Mouse (Mus musculus) stomach, embryonic 14.5 days (tissue): Measurements from ENCODE around the gene Armc12. TPM values are rescaled to one million over a fixed set of nuclear protein-coding genes. Genes with fewer than 3 reads are reported as not detected.

ENCODE experiments used
- ATAC-seq: fragments of 200-750 bp; cut with Nextera tagmentation; 2 replicates; pipeline ENCODE4 v1.8.0; 2017; ENCODE audit warnings: low read depth, moderate TSS enrichment; ENCODE audit not compliant: insufficient number of reproducible peaks, insufficient read depth, low FRiP score
- H3K27ac ChIP-seq: fragments of 300-500 bp; sonication (generic); 2 replicates; pipeline ENCODE4 v1.5.1; 2014; ENCODE audit warnings: mild to moderate bottlenecking, low read length, moderate library complexity, mixed read lengths
- H3K27me3 ChIP-seq: fragments of 300-500 bp; sonication (generic); 2 replicates; pipeline ENCODE4 v1.6.1; 2014; ENCODE audit warnings: low read length, control low read depth, mixed read lengths; ENCODE audit not compliant: control insufficient read depth, insufficient read depth
- H3K36me3 ChIP-seq: fragments of 300-500 bp; sonication (generic); 2 replicates; pipeline ENCODE4 v1.6.1; 2014; ENCODE audit warnings: mild to moderate bottlenecking, control low read depth, low read length, moderate library complexity, mixed read lengths; ENCODE audit not compliant: control insufficient read depth, insufficient read depth
- H3K4me1 ChIP-seq: fragments of 300-500 bp; sonication (generic); 2 replicates; pipeline ENCODE4 v1.6.1; 2014; ENCODE audit warnings: low read length, control low read depth, mixed read lengths; ENCODE audit not compliant: control insufficient read depth, insufficient read depth
- H3K4me2 ChIP-seq: fragments of 300-500 bp; sonication (generic); replicated peaks from 2 replicates; pipeline ENCODE4 v1.6.1; 2014; ENCODE audit warnings: low read depth, low read length, control low read depth
- H3K4me3 ChIP-seq: fragments of 300-500 bp; sonication (generic); 2 replicates; pipeline ENCODE4 v1.5.1; 2014; ENCODE audit warnings: low read depth, low read length, control low read depth
- H3K9ac ChIP-seq: fragments of 300-500 bp; sonication (generic); replicated peaks from 2 replicates; pipeline ENCODE4 v1.6.1; 2014; ENCODE audit warnings: low read depth, mild to moderate bottlenecking, control low read depth, low read length, moderate library complexity, mixed read lengths
- H3K9me3 ChIP-seq: fragments of 300-500 bp; sonication (generic); 2 replicates; pipeline ENCODE4 v1.6.1; 2016; ENCODE audit warnings: low read depth, low read length, control low read depth; ENCODE audit not compliant: control insufficient read depth
- WGBS: fragments of 180-500 bp; shearing (Covaris S2); extraction: QIAGEN DNeasy Blood & Tissue Kit; methylation state at CpG from one replicate; pipeline ENCODE4 v1.1.7; 2014; 5-methylcytosine and 5-hydroxymethylcytosine counted together
- polyA plus RNA-seq: library from polyadenylated mRNA; unstranded; fragments of >200 nt; fragmentation: Nextera tagmentation; extraction: Ambion mirVana; gene quantifications from 2 replicates; pipeline ENCODE4 v1.2.1, GENCODE M21; 2014

Armc12 gene
- polyA plus RNA-seq, 1 experiment from 2014 or later, result not detected

DNA sequence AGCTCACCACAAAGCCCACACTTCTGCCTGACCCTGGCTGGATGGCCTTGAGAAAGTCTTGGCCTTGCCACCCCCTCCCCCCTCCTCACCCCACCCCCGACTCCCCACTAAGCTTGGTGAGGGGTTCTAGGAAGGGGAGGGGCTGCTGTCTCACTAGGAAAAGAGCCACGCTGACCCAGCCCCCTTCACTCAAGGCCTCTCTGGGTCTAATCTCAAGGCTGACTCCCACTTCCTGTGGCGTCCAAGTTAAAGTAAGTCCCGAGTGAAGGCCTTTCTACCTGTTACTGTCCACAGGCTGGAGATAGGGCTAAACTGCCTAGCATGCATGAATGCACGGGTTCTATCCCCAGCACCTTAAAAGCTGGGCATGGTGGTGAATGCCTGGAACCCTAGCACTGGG, 23.1 kb upstream of the Armc12 start:
- Histone ChIP-seq H3K9me3 (no peaks in the 10 kb centered on the region), H3K27ac (no peak overlapping the region), H3K27me3 (no peaks in the 10 kb centered on the region), H3K4me1 (peaks cover 13% of the 10 kb centered on the region; the same call in 1 of the 2 replicates), H3K4me2 (no peak overlapping the region), H3K36me3 (no peaks in the 10 kb centered on the region), H3K9ac (no peak overlapping the region), H3K4me3 (no peak overlapping the region)
- 23% methylated on average over 5 of the region's 5 CpGs for WGBS
- no peak; the same call in 1 of the 2 replicates for ATAC-seq

DNA sequence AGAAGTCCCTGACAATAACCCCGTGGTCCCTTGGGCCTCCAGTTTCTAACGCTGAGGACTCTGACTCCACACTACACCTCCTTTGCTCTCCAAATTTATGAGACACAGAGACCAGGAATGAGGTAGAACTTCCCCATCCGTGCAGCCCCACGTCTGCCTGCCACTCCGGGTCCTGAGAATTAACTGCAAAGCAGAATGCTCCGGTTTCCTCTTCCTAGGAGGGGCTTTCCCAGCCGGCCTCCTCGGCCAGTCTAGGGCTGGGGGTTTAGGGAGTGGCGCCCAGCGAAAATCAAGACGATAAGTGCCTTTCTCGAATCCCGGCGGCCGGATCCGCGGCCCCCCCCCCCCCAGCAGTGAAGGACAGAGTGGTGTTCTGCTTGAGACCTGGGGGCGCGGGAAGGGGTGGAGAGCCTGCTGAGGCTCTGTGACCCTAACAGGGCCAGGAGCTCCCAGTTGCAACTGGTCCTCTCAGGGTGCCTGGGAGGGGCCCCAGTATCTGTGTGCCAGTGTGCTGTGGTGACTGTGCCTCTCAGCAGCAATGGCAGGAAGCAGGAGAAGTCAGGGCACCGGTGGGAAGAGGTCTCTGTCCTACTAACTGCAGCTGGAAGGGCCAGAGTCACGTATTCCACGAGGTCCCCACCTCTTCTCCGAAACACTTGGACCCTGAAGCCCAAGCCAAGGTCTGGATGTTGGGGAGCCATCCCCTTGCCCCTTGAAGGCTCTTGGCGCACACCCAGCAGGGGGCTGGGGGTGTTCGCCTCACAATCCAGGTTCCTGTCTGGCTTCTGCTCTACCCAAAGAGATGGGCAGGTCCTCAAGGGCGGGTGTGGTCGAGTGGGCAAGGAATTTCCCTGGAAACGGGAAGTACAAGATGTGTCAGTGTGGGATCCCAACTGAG, 19.9 kb upstream of the Armc12 start:
- no peak overlapping the region for H3K4me3 ChIP-seq
- no peak for ATAC-seq

DNA sequence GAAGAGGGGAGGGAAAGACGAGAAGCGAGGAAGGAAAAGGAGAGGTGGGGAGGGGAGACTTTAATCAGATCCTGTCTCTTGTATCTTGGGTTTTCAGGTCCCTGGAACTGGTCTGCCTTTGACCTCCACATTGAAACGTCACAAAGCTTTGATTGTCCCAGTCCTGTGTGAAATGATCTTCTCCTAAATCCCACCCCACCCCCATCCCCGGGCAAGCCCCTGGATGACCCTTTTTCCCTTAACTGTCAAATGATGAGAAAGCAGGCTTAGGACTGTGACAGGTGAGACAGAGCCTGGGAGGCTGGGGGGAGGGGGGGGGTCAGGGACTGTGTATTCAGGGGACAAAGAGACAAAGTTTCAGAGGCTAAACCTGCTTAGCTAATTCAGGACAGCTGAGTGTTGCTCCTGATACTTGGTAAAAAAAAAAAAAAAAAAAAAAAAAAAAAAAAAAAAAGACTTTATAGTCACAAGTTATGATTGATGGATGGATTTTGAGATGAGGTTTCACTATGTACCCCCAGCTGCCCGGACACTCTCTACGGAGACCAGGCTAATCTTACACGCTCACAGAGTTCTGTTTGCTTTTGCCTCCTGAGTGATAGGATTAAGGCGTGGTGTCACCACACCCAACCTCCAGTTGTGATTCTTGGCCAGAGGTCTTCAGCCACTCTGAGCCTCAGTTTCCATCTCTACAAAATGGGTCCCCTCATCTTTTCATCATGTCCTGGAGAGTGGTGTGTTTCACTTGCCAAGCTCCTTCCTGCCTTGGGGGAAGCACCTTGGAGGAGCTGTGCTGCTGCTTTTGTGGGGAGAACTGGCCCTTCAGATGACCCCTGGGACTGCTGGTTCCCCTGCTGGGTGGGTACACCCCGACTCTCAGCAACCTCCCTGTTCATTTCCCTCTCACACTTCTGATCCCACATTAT, 18.7 kb upstream of the Armc12 start:
- 36% methylated on average over 9 of the region's 9 CpGs for WGBS
- Histone ChIP-seq H3K27ac (no peak overlapping the region), H3K27me3 (no peaks in the 10 kb centered on the region), H3K9ac (no peak overlapping the region), H3K4me2 (no peak overlapping the region), H3K9me3 (no peaks in the 10 kb centered on the region), H3K36me3 (no peaks in the 10 kb centered on the region), H3K4me1 (peaks cover 15% of the 10 kb centered on the region; the same call in 1 of the 2 replicates), H3K4me3 (no peak overlapping the region)
- ATAC-seq, result no peak

More for the DNA sequence above, 19.9 kb upstream of the Armc12 start:
- H3K27ac ChIP-seq, result no peak overlapping the region
- H3K9me3 ChIP-seq, result no peaks in the 10 kb centered on the region
- no peaks in the 10 kb centered on the region for H3K36me3 ChIP-seq
- H3K27me3 ChIP-seq, result no peaks in the 10 kb centered on the region
- H3K4me1 ChIP-seq, result peaks cover 14% of the 10 kb centered on the region; the same call in 1 of the 2 replicates
- H3K9ac ChIP-seq, result peak overlapping the region; percentile 11; the same call in 1 of the 2 replicates
- peak overlapping the region; percentile 39 for H3K4me2 ChIP-seq
- WGBS, result 7% methylated on average over 28 of the region's 28 CpGs

DNA sequence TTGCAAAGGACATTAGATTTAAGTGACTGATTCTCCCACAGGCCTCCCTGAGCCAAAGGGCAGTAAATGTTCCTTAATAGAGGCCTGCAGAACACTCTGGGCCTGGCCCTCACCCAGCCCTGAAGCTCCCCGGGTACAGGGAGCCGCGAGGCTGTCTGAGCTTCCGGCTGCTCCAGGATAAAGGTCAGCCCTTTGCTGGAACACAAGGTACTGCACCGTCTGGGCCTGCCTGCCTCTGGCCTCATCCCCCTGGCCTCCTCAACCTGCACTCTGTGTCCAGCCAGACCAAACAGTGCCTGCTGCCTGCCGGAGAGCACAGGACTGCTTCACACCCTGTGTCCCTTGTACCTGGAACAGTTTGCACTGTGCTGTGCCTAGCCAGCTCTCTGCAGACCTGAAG, 17.9 kb upstream of the Armc12 start:
- no peaks in the 10 kb centered on the region for H3K9me3 ChIP-seq
- H3K4me1 ChIP-seq, result peaks cover 13% of the 10 kb centered on the region; the same call in 1 of the 2 replicates
- no peak for ATAC-seq
- no peak overlapping the region for H3K4me2 ChIP-seq
- H3K36me3 ChIP-seq, result no peaks in the 10 kb centered on the region
- no peak overlapping the region for H3K9ac ChIP-seq
- 34% methylated on average over 6 of the region's 6 CpGs for WGBS
- H3K27ac ChIP-seq, result peak overlapping the region; percentile 33; the same call in 1 of the 2 replicates
- H3K27me3 ChIP-seq, result no peaks in the 10 kb centered on the region
- H3K4me3 ChIP-seq, result no peak overlapping the region

DNA sequence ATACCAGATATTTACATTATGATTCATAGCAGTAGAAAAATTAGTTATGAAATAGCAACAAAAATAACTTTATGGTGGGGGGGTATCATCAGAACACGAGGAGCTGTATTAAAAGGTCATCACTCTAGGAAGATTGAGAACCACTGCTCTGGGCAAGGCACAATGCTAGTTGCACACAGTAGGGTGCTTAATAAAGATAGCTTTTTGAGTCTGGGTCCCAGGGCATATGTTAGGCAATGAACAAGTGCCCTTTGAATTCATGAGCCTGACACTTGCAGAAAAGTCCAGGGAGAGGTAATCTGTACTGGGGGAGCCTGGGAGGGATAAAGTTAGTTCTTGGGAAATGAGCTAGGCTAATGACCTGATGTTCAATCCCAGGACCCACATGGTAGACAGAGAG, 17.3 kb upstream of the Armc12 start:
- Histone ChIP-seq H3K27ac (no peak overlapping the region), H3K4me3 (no peak overlapping the region), H3K9me3 (no peaks in the 10 kb centered on the region), H3K27me3 (no peaks in the 10 kb centered on the region), H3K36me3 (no peaks in the 10 kb centered on the region), H3K4me1 (peaks cover 16% of the 10 kb centered on the region; the same call in 1 of the 2 replicates), H3K9ac (no peak overlapping the region), H3K4me2 (no peak overlapping the region)
- 61% methylated on average over 1 of the region's 1 CpGs for WGBS
- ATAC-seq, result no peak

DNA sequence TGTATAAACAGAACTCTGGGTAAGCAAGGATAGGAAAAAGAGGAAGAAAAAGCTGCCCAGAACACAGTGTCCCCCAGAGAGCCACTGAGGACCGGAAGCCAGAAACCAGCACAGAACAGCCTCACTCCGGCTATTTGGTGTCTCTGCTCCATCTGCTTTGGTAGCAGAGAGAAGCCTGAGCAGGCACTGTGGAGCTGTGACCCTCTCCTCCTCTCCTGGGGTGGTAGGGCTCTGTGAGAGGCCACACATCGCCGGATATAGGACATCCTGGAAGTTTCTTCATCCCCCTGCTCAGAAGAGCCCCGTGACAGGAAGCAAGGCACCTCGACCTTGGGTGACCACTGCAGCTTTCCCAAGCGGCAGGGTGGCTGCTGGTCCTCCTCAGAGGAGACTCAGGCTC, 16.8 kb upstream of the Armc12 start:
- Histone ChIP-seq H3K9me3 (no peaks in the 10 kb centered on the region), H3K4me1 (peaks cover 21% of the 10 kb centered on the region; the same call in 1 of the 2 replicates), H3K9ac (no peak overlapping the region), H3K27me3 (no peaks in the 10 kb centered on the region), H3K4me3 (no peak overlapping the region), H3K27ac (no peak overlapping the region), H3K36me3 (no peaks in the 10 kb centered on the region), H3K4me2 (no peak overlapping the region)
- ATAC-seq, result no peak
- 63% methylated on average over 7 of the region's 7 CpGs for WGBS

DNA sequence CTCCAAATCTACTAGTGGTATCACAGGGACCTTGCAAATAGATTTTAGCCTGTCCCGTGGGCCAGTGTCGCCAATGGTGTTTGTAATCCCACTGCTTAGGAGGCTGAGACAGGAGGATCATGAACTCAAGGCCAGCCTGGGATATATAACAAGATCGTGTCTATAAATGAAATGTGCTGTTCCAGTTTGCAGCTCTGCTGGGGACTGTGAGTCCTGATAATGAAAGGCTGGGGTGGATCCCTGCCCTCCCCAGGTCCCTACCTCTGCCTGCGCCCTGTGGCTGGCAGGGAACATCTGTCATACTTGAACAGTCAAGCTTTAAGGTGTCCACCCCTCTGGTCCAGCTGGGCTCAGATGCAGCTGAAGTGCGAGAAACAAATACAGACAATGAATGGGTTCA, 16.1 kb upstream of the Armc12 start:
- no peak overlapping the region for H3K4me3 ChIP-seq
- no peaks in the 10 kb centered on the region for H3K9me3 ChIP-seq
- no peak for ATAC-seq
- no peaks in the 10 kb centered on the region for H3K27me3 ChIP-seq
- no peak overlapping the region for H3K27ac ChIP-seq
- H3K4me2 ChIP-seq, result no peak overlapping the region
- no peaks in the 10 kb centered on the region for H3K36me3 ChIP-seq
- H3K9ac ChIP-seq, result no peak overlapping the region
- H3K4me1 ChIP-seq, result peaks cover 22% of the 10 kb centered on the region; the same call in 1 of the 2 replicates
- WGBS, result 57% methylated on average over 5 of the region's 5 CpGs
